Mouse (Mus musculus) liver, adult 2 months (tissue): ENCODE data around the gene Glt28d2.

ENCODE experiments used
- CTCF ChIP-seq: fragments of 200-500 bp; IDR thresholded peaks from 2 replicates; pipeline ENCODE4 v1.5.1; 2011; ENCODE audit warnings: low read depth, low read length, control low read depth
- POLR2A ChIP-seq: fragments of 200-500 bp; IDR thresholded peaks from 2 replicates; pipeline ENCODE4 v1.6.1; 2011; ENCODE audit warnings: low read length, control low read depth; ENCODE audit not compliant: insufficient read depth; ENCODE audit errors: extremely low read depth

DNA sequence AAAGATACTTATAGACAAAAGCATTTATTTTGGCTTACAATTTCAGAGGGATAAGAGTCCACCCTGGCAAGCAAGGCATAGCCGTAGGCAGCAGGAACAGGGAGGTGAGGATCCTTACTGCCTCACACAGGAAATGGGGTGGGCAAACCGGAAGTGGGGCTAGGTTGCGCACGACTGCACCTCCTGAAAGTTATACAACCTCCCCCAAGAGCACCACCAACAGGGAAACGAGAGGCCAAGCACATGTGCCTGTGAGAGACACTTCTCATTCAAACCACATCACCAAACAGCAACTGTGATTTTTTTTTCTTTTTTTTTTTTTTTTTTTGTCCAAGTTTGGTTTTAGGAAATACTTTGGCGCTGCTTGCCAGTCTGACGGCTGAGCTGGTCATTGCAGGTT is 19.8 kb upstream of the Glt28d2 start:
- no peak for TF ChIP-seq CTCF
- TF ChIP-seq POLR2A = no peak
